Mouse (Mus musculus): ENCODE data around the gene Hmcn2.

DNA sequence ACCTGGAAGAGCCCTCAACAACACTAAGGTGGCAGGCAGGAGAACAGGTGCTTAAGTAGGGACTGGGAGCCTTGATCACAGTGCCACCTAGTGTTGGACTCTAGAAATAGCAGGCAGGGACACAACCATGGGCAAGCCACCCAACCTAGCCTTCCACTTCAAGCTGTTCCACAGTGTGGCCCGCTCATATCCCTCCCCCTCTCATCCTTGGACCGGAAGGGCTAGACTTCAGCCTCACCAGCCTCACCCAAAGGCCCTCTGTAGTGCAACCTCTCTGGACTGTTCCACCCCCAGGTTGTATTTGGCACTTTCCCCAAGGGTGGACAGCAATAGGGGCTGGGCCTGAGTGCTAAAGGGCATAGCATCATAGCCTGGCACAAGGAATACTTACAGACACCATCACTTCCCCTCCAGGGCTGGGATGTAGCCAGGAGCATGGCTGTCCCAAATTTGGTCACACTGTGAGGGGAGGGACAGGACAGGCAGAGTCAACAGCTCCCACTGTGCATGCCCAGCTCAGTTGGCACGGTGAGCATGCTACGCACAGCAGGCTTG, 67.2 kb downstream of the Hmcn2 start:
- TF ChIP-seq PAX5 (IDR thresholded peaks at IDR 0.05; ENCODE audit: low read length) (no peak), CTCF (conservative IDR thresholded peaks at IDR 0.05 in 1 of 2, IDR thresholded peaks at IDR 0.05 in 1 of 2; ENCODE audit: low read depth in 2 of 2, low read length in 2 of 2) (peak; percentile 80 to 98), KAT2A (IDR thresholded peaks at IDR 0.05; ENCODE audit: insufficient replicate concordance, low read length) (no peak), ETS1 (conservative IDR thresholded peaks at IDR 0.05; ENCODE audit: low read depth, low read length) (no peak), ZNF384 (IDR thresholded peaks at IDR 0.05; ENCODE audit: low read depth, low read length) (no peak), BHLHE40 (IDR thresholded peaks at IDR 0.05; ENCODE audit: low read depth, low read length) (no peak), TCF12 (IDR thresholded peaks at IDR 0.05; ENCODE audit: low read depth, low read length) (no peak), POLR2A (IDR thresholded peaks at IDR 0.05; ENCODE audit: low read depth, low read length) (no peak), EP300 (IDR thresholded peaks at IDR 0.05; ENCODE audit: low read length) (no peak), E2F4 (IDR thresholded peaks at IDR 0.05; ENCODE audit: insufficient replicate concordance, low read depth, low read length) (no peak), USF1 (IDR thresholded peaks at IDR 0.05; ENCODE audit: low read depth, low read length) (no peak), RCOR1 (conservative IDR thresholded peaks at IDR 0.05; ENCODE audit: low read depth, low read length) (no peak), HCFC1 (IDR thresholded peaks at IDR 0.05; ENCODE audit: low read depth, low read length) (no peak), GABPA (IDR thresholded peaks at IDR 0.05; ENCODE audit: insufficient replicate concordance, low read depth, low read length) (no peak)
